Mouse (Mus musculus) heart, postnatal 0 days (tissue): ENCODE data around the gene Las1l.

Experiments
- CTCF ChIP-seq: IDR thresholded peaks from 2 replicates; pipeline ENCODE4 v1.5.1; 2016; ENCODE audit warnings: antibody characterized with exemption, control low read depth, low read depth
- EP300 ChIP-seq: IDR thresholded peaks from 2 replicates; pipeline ENCODE4 v1.6.1; 2016; ENCODE audit warnings: antibody characterized with exemption, low read depth

DNA sequence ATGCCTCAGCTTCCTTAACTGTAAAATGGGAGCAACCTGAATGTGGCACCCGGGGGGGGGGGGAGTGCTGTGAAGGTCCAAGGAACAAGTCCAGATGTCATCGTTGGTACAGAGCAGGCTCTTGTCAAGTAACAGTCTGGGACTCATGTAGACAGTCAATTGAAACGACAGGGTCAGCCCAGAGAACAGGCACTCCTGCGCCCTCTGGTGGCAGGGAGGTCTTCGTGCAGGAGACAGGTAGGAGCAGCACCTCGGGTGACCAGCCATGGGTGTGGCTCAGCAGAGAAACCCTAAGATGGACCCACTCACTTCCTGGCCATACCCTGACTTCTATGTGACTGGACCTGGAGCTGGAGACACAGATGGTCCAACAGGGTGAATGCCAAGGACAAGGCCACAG, 42.8 kb upstream of the Las1l start:
- 0 out of 2 replicates have a peak, but pooled peaks have one; percentile 2 for TF ChIP-seq CTCF
- no peak for TF ChIP-seq EP300
